Mouse (Mus musculus): ENCODE data around the gene Vil1.

Gene Vil1

GRCm38 (mm10) chr1:74412711-74413110 is 3.5 kb downstream of the Vil1 start:
- no peak for DNase-seq (ENCODE audit: low read depth, low spot score)

GRCm38 (mm10) chr1:74415143-74415542 is 6.0 kb downstream of the Vil1 start:
- DNase-seq (ENCODE audit: low read depth, low spot score), result no peak

GRCm38 (mm10) chr1:74418747-74419439 is 9.7 kb downstream of the Vil1 start:
- no peak for DNase-seq (ENCODE audit: low read depth, low spot score)

GRCm38 (mm10) chr1:74419440-74419794 is 10.2 kb downstream of the Vil1 start:
- no peak for DNase-seq (ENCODE audit: low read depth, low spot score)

GRCm38 (mm10) chr1:74423147-74423546 is 14.0 kb downstream of the Vil1 start:
- DNase-seq (ENCODE audit: low read depth, low spot score), result no peak

- DNase-seq (ENCODE audit: low read depth, low spot score), result no peak
Observed at GRCm38 (mm10) chr1:74425845-74426244, 16.7 kb downstream of the Vil1 start.

- DNase-seq (ENCODE audit: low read depth, low spot score), result no peak
Observed at GRCm38 (mm10) chr1:74433220-74433619, 24.0 kb downstream of the Vil1 start.

DNA sequence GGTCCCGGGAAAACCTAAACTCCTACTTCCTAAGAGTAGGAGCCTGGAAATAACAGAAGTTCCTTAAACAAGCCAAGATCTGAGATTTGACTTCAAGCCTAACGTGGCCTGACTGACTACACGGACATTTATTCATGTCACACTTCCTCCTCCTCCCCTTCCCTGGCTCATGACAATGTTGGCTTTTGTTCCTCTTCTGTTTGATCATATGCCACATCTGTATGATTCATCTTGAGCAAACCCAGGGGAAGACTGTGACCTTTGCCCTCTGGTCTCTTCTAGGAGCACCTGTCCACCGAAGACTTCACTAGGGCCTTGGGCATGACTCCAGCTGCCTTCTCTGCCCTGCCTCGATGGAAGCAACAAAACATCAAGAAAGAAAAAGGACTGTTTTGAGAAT is 25.4 kb downstream of the Vil1 start:
- no peak for DNase-seq (ENCODE audit: low read depth, low spot score)

GRCm38 (mm10) chr1:74435563-74435962 is 26.4 kb downstream of the Vil1 start:
- no peak for DNase-seq (ENCODE audit: low read depth, low spot score)

GRCm38 (mm10) chr1:74437702-74438427 is 28.7 kb downstream of the Vil1 start:
- no peak for DNase-seq (ENCODE audit: low read depth, low spot score)

- no peak for DNase-seq (ENCODE audit: low read depth, low spot score)
Observed at GRCm38 (mm10) chr1:74439166-74439876, 30.1 kb downstream of the Vil1 start.

- DNase-seq (ENCODE audit: low read depth, low spot score), result no peak
Observed at GRCm38 (mm10) chr1:74444538-74444937, 35.4 kb downstream of the Vil1 start.

DNA sequence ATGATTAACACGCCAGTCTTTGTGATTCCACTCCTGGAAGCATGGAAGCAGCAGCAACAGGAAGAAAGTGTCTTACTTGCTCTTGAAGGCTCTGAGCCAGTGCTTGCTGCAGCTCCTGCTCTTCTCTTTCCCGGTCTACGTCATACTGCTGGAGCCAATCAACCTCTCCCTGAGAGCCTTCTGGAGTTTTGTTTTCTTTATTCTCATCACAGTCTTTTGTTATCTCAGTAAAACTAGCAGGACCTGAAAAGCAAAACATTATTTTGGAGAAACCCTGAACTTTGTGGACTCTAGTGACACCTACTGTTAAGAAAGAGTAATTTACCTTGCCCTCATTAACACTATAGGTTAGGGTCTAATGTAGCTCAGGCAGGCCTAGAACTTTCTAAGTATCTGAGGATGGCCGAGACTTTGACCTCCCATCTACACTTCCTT is 43.5 kb downstream of the Vil1 start:
- peak; percentile 35 for DNase-seq (ENCODE audit: low read depth, low spot score)

- DNase-seq (ENCODE audit: low read depth, low spot score), result no peak
Observed at GRCm38 (mm10) chr1:74460273-74460672, 51.1 kb downstream of the Vil1 start.
